Mouse (Mus musculus): Measurements from ENCODE around the gene Magi1.

Magi1 gene

GRCm38 (mm10) chr6:93728791-93729190 is 554.9 kb downstream of the Magi1 start:
- DNase-seq (ENCODE audit: low read depth, low spot score), result no peak

GRCm38 (mm10) chr6:93727630-93728178 is 556.0 kb downstream of the Magi1 start:
- DNase-seq (ENCODE audit: low read depth, low spot score), result no peak

GRCm38 (mm10) chr6:93726829-93727455 is 556.8 kb downstream of the Magi1 start:
- DNase-seq (ENCODE audit: low read depth, low spot score), result no peak

- no peak for DNase-seq (ENCODE audit: low read depth, low spot score)
These were observed 557.6 kb downstream of the Magi1 start for GRCm38 (mm10) chr6:93726121-93726520.

- DNase-seq (ENCODE audit: low read depth, low spot score), result no peak
These were observed 559.0 kb downstream of the Magi1 start for GRCm38 (mm10) chr6:93724749-93725148.

- DNase-seq (ENCODE audit: low read depth, low spot score), result no peak
These were observed 560.5 kb downstream of the Magi1 start for GRCm38 (mm10) chr6:93723226-93723625.

- no peak for DNase-seq (ENCODE audit: low read depth, low spot score)
These were observed 564.2 kb downstream of the Magi1 start for GRCm38 (mm10) chr6:93719532-93719931.

GRCm38 (mm10) chr6:93718385-93718784 is 565.3 kb downstream of the Magi1 start:
- DNase-seq (ENCODE audit: low read depth, low spot score), result no peak

- no peak for DNase-seq (ENCODE audit: low read depth, low spot score)
These were observed 565.8 kb downstream of the Magi1 start for GRCm38 (mm10) chr6:93717826-93718375.

GRCm38 (mm10) chr6:93716686-93717625 is 566.8 kb downstream of the Magi1 start:
- DNase-seq (ENCODE audit: low read depth, low spot score), result no peak

- no peak for DNase-seq (ENCODE audit: low read depth, low spot score)
These were observed 568.2 kb downstream of the Magi1 start for GRCm38 (mm10) chr6:93715181-93716180.

GRCm38 (mm10) chr6:93704350-93704749 is 579.4 kb downstream of the Magi1 start:
- DNase-seq (ENCODE audit: low read depth, low spot score), result no peak

GRCm38 (mm10) chr6:93699436-93699835 is 584.3 kb downstream of the Magi1 start:
- no peak for DNase-seq (ENCODE audit: low read depth, low spot score)

GRCm38 (mm10) chr6:93697956-93698355 is 585.8 kb downstream of the Magi1 start:
- no peak for DNase-seq (ENCODE audit: low read depth, low spot score)

- no peak for DNase-seq (ENCODE audit: low read depth, low spot score)
These were observed 605.0 kb downstream of the Magi1 start for GRCm38 (mm10) chr6:93678766-93679165.

- peak; percentile 8 for DNase-seq (ENCODE audit: low read depth, low spot score)
These were observed 617.0 kb downstream of the Magi1 start for GRCm38 (mm10) chr6:93666731-93667130.

GRCm38 (mm10) chr6:93665056-93665805 is 618.5 kb downstream of the Magi1 start:
- no peak for DNase-seq (ENCODE audit: low read depth, low spot score)

GRCm38 (mm10) chr6:93661139-93661538 is 622.6 kb downstream of the Magi1 start:
- no peak for DNase-seq (ENCODE audit: low read depth, low spot score)

GRCm38 (mm10) chr6:93659534-93659933 is 624.2 kb downstream of the Magi1 start:
- DNase-seq (ENCODE audit: low read depth, low spot score), result no peak
